Mouse (Mus musculus): ENCODE measurements around the gene Slc22a8.

The Slc22a8 gene

DNA sequence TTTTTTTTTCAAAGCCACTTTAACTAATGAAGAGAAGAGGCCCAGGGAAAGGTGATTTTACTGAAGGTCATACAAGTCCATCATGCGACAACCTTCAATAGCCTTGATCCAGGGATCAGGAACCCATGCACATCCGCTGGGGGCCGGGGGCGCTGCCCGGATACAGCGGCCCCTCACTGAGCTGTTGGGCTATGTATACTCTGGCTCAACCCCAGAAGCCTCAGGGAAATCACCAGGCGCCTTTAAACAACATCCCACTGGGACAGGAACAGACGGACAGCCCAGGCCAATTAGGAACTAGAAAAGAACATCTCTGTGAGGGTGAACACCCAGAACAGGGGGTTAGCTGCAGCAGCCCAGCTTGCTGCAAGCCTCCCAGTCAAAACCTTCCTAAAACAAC lies at the start of gene Slc22a8:
Gene Slc22a8, plus strand, starts transcription at position 301 of the 400 bp plus-strand sequence.
- no peak for DNase-seq (ENCODE audit: low spot score)

DNA sequence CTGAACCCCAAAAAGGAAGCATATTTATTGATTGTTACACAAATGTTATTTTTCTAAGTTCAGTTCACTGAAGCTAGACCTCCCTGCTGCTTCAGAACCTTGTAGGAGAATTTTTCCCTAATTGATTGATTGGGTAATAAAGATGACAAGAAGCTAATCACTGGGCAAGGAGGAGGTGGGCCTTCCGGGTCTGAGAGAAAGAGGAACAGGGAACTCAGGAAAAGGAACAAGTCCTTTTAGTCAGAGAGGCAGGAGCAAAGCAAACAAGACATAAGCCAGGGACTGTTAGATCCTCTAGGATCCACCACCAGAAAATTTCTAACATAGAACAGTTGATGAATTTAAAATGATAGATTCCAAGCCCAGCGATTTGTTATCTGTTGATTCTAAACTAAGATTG lies 32.2 kb upstream of the Slc22a8 start:
- DNase-seq (ENCODE audit: low spot score) = no peak

DNA sequence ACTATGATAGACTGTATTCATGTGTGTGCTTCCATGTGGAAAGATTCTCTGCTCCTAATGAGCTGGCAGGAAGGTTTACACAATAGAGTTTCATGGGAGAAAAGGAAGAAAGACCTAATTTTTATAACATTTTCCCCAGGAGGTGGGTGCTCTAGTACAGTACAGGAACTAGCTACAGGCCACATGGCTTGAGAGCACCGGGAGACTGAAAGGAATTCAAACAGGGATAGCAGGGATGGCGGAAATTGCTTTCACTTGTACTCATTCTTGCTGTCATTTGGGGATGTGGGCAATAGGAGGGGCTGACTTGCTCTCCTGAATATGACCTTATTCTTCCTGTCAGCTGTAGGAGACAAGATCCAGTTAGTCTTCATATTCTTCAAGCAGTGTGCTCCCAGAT lies 27.0 kb upstream of the Slc22a8 start:
- DNase-seq (ENCODE audit: low spot score) = no peak

DNA sequence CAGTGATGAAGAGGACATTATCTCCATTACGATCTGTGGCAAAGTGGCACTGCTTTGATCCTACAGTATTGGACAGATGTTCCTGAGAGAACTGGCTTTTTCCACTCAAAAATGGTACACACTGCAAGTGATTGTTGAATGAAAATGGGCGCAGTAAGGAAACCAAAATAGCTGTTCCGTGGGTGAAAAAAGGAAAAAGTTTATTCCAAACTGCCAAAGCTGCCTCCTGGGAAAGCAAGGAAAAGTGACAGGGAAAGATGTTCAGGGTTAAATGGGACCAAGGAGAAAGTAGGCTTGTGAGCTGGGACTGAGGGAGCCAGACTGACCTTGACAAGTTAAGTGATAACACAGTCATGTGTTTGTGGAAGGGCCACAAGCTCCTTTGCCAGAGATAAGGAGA lies 26.6 kb upstream of the Slc22a8 start:
- DNase-seq (ENCODE audit: low spot score) = no peak

DNA sequence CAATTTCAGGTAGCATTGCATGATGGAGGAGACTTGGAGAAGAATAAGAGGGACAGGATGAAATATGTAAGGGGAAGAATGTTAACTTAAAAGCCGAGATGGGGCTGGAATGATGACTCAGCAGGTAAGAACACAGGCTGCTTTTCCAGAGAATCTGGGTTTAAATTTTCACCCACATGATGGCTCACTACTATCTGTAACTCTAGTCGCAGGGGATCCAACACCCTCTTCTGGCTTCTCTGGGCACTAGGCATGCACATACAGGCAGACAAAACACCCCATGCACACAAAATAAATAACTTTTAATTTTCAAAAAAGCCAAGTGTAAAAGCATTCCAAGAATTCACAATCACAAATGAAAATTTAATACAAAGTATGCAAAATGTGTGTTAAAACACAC lies 25.8 kb upstream of the Slc22a8 start:
- DNase-seq (ENCODE audit: low spot score) = no peak

DNA sequence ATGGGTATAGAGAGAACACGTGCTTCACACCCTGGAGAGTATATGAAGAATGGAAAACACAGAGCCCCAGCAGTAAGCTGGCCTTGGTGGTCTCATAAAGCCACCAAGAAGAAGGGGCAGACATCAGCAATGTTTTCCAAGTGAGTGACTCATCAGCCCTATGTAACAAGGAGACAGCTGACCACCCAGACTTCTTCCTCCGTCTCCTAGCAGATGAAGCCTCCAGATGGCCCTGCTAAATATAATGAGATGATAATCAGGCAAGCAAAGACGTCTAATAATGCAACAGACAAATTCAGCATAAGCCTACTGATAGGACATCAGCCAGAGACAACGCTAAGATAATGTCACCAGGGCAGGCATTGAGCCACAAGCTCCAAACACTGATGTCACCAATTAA lies 25.1 kb upstream of the Slc22a8 start:
- no peak for DNase-seq (ENCODE audit: low spot score)

DNA sequence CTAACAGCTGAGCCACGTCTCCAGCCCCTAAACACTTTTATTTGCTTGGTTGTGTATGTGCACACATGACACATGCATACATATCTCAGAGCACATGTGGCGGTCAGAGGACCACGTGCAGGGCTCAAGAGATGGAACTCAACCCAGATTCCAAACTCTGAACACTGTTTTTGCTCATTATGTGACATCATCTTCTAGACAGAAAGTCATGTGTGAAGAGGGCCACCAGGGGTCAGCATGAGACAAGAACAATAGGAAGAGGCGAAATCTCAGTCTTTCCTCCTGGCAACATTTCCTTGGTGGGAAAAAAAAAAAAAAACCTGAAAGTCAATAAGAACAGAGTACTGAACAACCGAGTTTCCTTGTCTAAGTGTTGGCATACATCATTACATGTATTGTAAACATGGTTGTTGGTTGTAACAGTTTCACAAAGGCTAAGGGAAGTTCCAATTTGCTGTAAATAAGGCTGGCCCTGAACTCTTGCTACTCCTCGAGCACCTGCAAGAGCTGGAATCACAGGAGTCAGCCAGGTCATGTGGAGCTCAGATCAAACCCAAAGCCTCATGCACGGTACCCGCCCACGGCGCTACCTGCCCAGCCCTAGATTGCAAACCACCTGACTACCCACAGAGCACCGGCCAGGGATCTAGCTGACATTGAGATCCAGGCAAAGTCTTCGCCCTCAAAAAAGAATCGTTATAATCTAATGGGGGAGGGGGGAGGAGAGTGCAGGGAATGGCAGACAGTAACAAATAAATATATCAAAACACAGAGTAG lies 23.8 kb upstream of the Slc22a8 start:
- no peak for DNase-seq (ENCODE audit: low spot score)

DNA sequence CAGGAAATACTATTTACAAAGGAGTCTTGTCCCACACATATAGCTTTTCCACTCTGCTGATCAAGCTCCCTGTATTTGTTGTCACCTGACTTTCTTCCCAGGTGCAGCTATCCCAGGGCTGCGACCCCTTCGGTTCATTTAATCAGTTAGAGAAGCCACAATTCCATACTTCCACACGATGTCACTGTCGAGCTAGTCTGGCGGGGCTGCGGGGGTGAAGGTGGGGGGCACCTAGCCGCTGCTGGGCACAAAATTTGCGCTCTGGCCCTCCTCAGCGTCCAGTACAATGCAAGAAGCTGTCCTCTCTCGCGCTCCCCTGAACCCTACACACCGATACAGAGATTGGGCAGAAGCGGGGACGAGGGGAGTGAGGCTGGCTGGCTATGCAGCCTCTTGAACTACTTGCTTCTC lies 21.6 kb upstream of the Slc22a8 start:
- no peak for DNase-seq (ENCODE audit: low spot score)

DNA sequence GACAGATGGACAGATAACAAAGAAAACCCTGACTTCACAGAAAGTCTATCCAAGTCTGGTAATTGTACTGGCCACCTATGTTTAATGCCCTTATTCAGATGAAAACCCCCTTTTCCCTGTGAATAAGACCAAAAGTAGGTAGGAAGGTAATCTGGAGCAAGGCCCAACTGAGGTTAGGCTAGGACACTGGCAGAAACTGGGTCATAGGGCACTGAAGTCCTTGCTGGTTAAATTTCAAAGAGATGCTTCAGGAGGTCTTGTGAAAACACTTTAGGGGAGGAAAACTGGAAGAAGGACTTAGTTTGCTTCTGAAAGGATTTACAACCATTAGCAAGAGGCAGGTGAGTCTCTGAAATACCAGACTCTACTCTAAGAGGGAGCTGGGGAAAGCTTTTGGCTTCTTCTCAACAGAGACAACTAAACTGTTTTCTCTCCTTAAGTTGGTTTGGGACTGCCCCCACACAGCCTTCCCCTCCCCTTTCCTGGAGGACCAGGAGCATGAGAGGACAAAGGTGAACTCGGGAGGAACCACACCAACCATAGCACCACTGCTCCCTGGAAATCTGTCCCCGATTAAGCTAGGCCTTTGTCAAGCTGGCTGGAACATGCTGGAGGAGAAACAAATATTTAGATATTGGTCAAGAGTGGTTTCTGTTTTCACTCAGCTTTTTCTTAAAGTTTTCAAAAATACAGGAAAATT lies 20.6 kb upstream of the Slc22a8 start:
- no peak for DNase-seq (ENCODE audit: low spot score)

DNA sequence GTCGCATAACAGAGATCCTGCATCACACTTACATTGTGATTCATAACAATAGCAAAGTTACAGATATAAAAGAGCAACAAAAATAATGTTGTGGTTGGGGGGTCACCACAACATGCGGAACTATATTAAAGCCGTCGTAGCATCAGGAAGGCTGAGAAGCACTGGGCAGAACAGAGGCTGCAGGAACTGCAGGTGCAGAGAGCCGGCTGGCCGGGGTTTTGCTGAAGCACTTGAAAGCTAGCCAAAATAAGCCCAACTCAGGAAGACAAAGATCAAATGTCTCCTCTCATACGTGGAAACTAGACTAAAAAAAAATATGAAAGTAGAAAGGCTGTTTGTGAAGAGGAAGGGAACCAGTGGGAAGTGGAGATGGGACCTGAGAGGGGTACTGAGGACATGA lies 19.3 kb upstream of the Slc22a8 start:
- DNase-seq (ENCODE audit: low spot score) = no peak

DNA sequence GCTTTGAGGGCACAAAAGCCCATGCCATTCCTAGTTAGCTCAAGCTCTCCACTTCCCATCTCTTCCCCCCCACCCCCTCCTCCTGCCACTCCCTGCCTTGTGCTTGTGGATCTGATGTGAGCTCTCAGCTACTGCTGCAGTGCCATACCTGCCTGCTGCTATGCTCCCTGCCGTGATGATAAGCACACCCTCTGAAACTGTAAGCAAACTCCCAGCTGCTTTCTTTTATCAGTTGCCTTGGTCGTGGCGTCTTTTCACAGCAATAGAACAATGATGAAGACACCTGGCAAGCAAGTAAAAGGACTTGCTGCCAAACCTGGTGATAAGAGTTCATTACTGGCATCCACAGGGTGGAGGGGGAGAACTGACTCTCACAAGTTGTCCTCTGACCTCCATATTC lies 18.6 kb upstream of the Slc22a8 start:
- no peak for DNase-seq (ENCODE audit: low spot score)

DNA sequence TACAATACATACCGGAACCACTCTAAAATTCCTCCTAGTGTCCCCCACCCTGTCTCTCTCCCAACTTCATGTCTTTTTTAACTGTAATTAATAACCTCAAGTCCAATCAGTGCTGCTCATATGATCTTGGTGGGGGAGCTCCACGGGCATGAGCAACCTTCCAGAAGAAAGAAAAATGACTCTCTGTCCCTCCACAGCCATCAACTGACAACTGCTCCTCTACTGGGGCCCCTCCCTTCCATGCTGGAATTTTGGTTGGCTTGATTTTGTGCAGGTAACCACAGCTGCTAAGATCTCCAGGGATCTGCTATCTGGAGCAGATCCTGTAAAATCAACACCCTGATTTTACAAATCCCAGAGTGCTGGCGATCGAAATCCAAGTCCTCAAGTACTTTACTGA lies 13.6 kb upstream of the Slc22a8 start:
- no peak for DNase-seq (ENCODE audit: low spot score)

DNA sequence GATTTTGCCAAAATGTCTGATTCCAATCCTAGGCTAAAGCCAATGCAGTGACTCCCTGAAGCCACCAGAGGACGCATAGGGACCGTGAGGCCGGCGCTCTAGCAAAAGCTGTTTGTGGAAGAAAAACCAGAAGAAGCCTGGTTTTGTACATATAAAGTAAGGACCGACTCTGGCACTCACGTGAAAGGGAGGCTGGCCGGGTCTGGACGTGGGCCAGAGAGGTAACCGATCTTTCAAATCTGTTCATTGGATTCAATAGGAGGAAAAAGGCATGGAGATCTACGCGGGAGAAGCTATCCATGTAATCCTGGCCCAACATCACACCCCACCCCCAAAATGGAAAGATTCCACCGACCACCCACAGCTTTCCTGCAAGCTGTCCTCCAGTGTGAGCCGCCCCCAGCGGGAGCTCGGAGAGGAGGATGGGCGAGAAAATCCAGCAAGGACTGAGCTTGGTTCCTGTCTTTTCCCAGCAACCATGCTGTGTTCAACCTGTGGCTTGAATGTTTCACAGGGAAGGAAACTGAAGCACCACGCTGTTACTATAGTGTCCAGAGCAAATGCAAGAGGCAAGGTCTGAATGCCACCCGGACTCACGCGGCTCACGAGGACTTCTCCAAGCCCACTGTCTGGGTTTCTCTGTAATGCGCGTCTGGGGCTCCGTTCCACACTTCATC lies 12.6 kb upstream of the Slc22a8 start:
- DNase-seq (ENCODE audit: low spot score) = no peak

DNA sequence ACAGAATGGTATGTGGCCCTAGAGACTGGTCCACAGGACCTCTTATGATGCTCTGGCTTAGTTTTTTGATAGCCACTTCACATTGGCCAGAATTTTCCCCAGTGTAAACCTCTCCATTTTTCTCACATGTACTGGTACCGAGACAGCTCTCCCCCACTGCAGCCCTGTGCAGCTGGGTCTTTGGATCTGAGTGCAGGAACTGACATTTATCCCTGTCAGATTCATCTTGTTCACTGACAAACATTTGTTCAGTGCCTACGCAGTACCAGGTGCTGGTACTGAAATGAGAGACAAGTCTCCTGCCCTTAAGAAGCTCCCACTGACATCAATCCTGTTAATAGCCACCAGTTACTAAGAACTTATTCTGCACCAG lies 12.1 kb upstream of the Slc22a8 start:
- no peak for DNase-seq (ENCODE audit: low spot score)

DNA sequence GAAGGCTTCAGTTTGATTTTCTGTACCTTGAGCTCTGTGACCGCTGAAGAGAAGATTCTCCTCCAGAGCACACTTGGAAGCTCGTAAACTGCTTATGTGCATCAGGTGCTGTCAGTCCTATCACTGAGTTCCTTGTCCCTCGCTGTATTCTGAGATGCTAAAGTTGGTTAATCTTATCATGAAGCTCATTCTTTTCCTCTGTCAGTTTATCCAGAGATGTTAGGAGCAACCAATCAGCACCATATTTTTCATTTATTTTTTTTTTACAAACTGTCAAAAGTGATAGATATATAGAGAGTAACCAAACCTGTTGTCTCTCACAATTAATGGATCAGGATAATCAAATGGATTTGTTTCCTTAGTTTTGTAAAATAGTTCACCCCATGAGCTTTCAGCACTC lies 5.8 kb upstream of the Slc22a8 start:
- DNase-seq (ENCODE audit: low spot score) = no peak

DNA sequence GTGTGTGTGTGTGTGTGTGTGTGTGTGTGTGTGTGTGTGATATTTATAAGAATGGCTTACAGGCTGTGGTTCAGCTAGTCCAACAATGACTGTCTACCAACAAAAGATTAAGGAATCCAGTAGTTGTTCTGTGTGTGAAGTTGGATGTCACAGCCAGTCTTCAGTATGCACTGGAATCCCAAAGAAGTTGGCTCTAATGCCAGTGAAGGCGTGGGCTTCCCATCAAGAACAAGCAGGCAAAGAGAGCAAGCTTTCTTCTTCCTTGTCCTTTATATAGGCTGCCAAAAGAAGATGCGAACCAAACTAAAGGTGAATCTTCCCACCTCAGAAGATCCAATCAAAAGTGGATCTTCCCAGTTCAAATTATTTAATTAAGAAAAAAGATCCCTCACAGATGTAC lies 5.2 kb upstream of the Slc22a8 start:
- no peak for DNase-seq (ENCODE audit: low spot score)

DNA sequence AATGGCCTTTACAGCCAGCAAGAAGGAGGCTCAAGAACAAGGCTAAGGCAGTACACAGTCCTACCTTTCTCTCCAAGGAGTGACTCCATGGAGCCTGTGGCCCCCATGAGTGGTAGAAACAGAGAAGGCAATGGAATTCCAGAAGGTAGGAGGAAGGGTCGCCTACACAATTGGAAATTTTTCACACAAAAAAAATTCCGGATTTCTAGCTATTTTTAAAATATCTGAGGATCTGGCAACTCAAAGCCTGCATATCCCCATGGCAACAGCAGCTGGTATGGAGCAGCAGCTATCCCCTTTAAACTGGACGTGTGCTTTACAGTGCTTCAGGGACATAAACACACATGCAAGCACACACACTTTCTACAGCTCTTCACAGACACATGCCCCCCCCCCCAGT lies 4.7 kb upstream of the Slc22a8 start:
- DNase-seq (ENCODE audit: low spot score) = no peak

DNA sequence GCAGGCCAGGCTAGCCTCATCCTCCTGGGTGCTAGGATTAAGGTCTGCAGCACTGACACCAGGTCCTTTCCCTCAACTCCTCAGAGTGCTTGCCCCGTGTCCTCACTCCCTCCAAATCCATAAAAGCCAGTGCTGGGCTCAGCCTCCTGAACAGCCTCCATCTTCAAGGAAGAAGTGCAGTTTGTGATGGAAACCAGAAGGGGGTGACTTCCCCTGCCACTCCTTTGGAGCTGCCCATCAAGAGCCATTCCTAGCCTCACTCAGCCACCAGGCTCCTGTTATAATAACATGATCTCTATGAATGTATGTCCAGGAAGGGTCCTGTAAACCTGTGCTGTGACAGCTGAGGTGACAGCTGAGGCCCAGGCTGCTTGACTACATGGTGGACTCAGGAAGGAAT lies 3.7 kb upstream of the Slc22a8 start:
- DNase-seq (ENCODE audit: low spot score) = no peak

DNA sequence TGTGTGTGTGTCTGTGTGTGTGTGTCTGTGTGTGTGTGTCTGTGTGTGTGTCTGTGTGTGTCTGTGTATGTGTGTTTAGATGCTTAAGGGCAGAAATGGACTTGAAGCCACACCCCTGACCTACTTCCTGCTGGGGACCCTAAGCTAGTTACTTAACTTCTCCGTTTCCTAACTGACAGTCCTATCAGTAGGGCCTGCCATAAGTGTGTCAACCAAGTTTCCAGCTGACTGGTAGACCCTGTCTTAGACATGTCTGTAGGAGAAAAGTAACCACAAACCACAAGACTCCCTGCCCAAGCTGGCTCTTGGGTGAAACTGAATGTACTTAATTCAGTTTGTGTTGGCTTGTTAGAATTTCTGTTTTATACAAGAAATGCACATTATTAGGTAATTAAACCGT lies 1.1 kb downstream of the Slc22a8 start:
- DNase-seq (ENCODE audit: low spot score) = no peak

DNA sequence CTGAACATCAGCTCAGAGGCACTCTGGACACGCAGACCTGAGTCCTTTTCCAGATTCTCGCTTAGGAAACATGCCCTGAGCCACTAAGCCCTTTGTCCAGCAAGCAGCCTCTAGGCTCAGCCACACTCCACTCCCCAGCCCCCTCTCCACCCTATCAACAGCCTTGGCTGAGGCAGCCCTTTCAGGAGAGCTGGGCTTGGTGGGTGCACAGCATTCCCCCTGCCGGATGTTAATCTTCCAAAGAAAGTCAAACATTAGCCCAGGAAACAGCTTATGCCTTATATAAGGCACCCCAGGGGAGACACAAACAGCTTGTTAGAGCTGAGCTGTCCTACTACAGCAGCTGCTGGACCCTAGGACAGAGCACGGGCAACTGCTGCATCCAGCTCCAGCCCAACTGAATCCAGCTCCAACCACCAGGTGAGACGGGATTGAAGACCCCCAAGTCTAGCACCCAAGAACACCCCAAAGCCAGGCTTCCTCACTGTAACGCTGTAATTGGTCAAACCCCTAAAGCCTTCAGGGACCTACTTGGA lies 1.9 kb downstream of the Slc22a8 start:
- no peak for DNase-seq (ENCODE audit: low spot score)

DNA sequence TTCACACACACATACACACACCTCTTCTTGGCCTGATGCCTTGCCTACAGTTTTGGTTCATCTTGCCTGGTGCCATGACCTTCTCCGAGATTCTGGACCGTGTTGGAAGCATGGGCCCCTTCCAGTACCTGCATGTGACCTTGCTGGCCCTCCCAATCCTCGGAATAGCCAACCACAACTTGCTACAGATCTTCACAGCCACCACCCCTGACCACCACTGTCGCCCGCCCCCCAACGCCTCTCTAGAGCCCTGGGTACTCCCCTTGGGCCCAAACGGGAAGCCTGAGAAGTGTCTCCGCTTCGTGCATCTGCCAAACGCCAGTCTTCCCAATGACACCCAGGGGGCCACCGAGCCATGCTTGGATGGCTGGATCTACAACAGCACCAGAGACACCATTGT lies 2.8 kb downstream of the Slc22a8 start:
- DNase-seq (ENCODE audit: low spot score) = no peak

DNA sequence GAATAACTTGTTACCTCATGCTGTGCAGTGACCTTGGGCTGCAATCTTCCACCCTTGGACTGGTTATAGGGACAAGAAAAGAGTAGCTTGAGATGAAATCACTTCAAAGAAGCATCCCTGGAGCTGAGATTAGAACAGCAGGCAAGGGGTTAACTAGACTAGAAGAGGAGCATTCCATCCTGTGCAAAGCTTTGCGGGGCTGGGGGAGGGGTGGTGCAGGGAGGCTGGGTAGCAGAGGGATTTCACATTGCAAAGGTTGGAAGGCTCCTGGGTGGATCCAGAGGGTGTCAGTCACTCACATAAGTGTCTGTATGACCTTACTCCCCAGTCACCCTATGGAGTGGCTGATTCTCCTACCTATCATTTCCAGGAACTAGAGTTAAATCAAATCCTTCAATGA lies 3.5 kb downstream of the Slc22a8 start:
- DNase-seq (ENCODE audit: low spot score) = no peak

DNA sequence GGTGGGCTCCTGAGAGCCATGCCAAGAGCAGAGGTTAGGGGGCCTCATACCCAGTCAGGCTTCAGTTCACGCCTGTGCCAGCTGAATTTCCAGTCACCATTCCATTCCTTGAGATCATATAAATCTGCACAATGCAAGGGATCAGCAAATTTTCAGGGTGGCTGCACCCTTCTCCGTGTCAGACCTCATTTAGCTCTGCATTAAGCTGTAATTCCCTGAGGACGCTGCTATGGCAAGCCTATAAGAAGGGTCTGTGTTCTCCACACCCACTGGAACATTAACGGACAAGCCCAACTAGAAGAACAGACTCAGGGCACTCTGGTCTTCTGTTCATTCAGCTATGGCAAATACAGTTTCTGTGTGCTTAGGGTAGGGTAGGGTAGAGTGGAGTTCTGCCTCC lies 6.2 kb downstream of the Slc22a8 start:
- no peak for DNase-seq (ENCODE audit: low spot score)

Data from spleen, adult 12 weeks (tissue).